Mouse (Mus musculus): ENCODE measurements around the gene Adssl1. TPM values are rescaled to one million over a fixed set of nuclear protein-coding genes. Genes with fewer than 3 reads are reported as not detected.
A peak's percentile ranks its signal among the peaks of the same experiment; 100 is the strongest.

Gene Adssl1
- polyA plus RNA-seq, 1 experiment from 2014 or later: 10.1 TPM

DNA sequence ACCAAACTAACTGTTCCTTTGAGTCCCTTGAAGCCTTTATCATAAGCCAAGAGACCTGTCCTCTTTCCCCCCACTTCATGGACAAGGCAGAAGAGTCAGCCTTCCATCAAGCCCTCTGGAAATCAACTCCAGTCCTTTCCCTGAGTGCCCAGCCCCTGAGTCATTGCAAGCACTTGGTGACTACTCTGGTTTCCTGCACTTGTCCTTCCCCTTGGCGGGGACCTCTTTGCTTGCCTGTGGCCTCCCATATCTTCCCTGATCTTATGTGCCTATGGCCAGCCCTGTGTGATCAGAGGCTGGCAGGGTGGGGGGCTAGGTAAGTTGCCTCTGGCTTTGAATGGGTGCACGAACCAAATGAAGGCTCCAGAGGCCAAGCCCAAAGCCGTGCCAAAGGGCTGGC, 2.1 kb downstream of the Adssl1 start:
- no peak for DNase-seq (ENCODE audit: low spot score)

DNA sequence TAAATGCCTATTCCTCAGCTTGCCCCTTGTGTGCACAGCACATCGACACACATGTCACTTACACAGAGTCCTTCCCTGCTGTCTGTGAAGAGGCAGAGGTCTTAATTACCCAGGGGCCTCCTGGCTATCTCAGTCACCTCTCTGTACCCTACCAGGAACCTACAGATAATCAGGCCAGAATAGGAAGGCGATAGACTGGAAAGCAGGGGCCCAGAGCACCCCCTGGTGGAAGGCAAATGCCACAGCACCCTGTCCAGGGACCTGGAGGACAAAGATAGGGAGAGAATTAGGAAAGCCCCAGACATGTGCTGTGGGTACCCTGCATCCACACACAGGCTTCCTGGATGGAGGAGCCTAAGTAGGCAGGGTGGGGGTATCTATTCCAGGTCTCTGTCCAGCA, 3.9 kb downstream of the Adssl1 start:
- peak; percentile 64 for DNase-seq (ENCODE audit: low spot score)

DNA sequence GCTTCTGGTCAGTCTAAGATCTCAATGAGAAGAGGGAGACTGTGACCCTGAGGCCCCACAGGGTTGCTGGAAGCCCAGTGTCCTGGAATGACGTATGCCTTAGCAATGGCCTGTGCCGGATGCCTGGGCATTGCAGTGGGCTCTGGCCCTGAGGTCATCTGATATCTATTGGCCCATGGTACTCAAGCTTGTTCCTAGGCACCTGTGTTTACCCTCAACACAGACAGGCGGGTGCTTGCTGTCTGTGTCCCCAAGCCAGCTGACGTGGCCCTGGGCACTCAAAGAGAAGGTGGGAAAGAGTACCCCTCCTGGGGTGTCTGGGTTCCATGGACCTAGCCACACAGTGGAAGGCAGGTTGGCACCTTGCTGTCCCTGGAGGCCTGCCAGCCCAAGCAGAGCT, 5.9 kb downstream of the Adssl1 start:
- no peak for DNase-seq (ENCODE audit: low spot score)

DNA sequence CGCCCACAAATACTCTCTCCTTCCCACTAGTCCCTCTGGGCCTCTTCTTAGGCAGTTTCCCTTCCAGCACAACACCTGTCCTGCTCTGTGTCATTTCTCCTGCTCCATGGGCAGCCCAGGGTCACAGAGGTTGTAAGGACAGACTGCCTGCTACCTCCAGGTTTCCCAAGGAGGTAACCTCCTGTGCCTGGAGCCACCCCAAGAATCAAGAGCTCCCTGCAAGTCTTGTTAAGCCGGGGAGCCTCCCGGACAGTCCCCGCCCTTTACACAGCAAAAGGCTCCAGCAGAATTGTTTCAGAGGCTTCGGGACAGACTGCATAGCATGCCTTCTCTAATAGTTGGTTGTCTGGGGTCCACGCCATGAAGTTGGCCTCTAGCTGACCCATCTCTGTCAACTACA, 6.6 kb downstream of the Adssl1 start:
- DNase-seq (ENCODE audit: low spot score): no peak

DNA sequence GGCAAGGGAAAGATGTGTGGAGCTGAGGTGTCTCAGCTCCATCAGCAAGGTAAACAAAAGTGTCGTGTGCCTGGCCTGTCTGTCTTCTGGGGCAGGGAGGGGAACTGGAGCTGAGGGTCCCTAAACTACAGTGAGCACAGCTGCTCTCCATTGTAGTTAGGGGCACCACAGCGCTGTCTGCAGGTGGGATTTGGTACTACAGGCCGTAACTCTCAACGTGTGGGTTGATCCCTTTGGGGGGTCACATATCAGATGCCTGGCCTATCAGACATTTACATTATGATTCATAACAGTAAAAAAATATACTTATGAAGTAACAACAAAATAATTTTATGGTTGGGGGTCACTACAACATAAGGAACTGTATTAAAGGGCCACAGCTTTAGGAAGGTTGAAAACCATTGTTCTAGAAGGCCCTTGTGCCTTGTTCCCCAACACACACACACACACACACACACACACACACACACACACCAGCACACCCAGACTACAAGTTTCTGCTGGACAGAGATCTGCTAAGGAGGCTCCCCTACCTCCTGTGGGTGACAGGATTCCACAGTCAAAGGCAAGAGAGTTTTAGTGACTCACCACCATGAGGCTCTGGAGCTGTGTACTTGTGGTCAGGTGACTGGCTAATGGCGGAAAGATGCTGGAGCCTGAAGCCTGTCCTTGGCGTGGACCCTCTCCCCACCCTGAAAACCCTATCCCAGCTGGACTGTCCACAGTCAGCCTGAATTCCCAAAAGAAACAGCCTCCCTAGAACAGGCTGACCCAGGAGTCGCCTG, 7.4 kb downstream of the Adssl1 start:
- peak; percentile 72 for DNase-seq (ENCODE audit: low spot score)

DNA sequence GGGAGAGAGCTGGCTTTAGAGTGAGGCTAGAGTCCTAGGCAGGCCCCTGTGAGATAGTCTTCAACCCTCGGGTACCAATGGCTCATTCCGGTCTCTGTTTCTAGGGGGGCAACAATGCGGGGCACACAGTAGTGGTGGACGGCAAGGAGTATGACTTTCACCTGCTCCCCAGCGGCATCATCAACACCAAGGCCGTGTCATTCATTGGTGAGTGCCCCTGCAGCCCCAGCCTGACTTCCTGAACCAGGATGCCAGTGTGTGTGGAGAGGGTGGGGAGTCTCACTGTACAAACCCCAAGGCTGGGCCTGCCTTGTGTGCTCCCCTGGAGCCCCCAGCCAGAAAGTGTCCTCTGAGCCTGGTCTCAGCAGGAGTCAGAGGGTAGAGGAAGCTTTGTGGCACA, 8.4 kb downstream of the Adssl1 start:
- DNase-seq (ENCODE audit: low spot score): no peak

DNA sequence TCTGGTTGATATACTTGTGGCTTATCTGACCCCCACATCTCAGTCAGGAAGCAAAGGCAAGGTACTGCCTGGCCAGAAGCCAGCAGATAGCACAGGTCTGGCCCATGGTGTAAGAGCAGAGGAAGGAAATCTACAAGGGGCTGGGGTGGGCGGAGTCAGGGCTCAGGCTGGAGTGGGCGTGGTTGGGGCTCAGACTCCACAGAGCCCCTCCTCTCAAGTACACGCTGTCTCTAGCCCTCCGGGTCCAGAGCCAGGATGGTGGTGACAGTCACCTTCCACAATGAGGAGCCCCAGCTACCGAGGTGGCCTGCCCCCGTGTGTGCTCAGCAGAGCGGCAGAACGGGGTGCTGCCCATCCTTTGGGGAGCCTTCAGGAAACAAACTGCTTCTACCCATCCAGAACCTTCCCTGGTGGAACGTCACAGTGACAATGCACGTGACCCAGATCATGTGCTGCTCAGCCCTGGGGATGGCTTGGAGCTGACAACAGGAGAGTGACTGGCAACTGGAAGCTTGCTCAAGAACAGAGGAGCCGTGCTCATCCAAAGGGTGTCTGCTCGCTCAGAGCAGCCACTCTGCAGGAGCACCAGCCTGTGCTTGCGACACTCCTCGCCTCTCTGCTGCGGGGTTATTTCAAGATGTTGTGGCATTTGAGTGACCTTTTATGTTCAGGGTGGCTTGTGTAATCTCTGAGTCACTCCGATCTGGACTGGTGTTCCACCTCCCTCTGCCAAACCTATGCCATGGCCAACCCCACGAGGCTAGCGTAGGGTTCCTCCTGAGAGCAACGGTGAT, 9.3 kb downstream of the Adssl1 start:
- peak; percentile 78 for DNase-seq (ENCODE audit: low spot score)

DNA sequence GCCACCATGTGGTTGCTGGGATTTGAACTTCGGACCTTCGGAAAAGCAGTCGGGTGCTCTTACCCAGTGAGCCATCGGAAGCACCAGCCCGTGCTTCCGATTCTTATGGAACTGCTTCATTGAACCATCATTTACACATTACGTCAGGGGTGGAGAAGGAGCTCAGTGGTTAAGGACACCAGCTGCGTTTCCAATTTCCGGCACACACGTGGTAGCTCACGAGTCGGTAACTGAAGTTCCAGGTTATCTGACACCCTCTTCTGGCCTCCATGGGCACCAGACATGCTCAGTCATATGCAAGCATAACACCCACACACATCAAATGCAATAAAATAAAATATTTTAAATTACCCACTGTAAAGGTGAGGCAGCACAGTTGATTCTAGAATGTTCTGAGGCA, 10.2 kb downstream of the Adssl1 start:
- no peak for DNase-seq (ENCODE audit: low spot score)

DNA sequence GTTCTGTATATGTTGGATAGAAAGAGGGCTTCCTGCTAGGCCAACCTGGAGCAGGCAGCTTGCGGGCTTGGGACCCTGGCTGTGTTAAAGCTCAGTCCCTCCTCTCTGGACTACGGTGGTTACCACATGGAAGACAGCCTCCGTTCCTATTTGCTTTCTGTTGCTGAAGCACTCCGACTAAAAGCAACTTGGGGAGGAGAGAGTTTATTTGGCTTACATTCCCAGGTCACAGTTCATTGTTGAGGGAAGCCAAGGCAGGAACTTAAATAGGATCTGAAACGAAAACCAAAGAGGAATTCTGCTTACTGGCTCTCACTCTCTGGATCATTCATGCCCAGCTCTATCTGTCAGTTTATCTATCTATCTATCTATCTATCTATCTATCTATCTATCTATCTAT, 11.0 kb downstream of the Adssl1 start:
- DNase-seq (ENCODE audit: low spot score): no peak

DNA sequence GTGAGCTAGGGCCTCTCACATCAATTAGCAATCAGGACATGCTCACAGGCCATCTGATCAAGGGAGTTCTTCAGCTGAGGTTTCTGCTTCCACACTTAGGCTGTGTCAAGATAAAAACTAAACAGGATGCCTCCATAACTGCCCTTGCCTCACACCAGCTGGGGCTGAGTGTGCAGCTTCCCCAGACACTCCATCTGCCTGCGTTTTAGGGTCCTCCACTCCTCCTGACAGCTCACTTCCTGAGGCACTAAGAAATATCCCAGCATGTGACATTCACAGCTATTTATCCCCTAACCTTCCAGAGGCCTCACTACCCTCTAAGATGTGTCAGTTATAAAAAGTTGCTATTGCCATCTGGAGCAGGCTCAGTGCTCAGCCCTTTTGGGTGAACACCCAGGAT, 11.6 kb downstream of the Adssl1 start:
- no peak for DNase-seq (ENCODE audit: low spot score)

DNA sequence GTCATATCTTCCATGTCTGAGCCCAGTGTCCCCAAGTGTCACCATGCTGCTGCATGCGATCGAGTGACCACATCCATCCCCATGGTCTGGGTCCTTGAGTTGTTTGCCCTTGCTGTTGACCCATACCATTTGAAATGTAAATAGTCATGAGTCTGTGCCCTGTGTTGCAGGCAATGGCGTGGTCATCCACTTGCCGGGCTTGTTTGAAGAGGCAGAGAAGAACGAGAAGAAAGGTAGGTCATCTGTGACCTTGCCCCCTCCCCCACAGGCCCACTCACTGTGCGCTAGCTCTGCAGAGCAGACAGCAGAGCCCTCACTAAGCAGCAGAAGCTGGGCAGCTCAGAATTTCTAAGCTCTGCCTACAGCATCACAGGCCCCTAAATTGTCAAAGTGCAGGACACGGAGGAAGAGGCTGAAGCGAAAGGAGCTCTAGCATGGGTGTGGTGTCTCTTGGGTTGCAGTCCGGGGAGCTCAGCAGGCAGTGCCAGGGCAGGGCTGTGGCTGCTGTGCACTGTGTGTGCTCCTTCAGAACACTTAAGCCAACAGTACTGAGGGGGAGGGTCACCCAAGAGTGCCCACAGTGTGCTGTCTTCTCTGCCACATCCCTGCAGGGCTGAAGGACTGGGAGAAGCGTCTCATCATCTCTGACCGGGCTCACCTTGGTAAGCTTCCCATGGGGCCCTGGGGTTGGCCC, 12.4 kb downstream of the Adssl1 start:
- no peak for DNase-seq (ENCODE audit: low spot score)

DNA sequence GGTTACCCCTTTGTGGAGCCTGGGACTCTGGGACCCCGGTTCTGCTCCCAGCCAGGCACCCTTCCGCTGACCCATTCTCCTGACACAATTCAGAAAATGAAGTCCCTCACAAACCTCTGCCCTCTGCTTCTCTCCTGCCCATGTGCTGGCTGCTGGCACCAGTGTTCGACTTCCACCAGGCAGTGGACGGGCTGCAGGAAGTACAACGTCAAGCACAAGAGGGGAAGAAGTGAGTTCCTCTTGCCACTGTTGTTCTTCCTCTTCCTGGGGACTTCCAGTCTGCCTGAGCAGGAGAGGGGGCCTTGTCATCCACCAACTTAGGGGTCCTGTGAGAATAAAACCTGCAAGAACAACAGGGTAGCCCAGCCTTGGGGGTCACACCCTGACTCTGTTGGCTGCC, 13.1 kb downstream of the Adssl1 start:
- no peak for DNase-seq (ENCODE audit: low spot score)

DNA sequence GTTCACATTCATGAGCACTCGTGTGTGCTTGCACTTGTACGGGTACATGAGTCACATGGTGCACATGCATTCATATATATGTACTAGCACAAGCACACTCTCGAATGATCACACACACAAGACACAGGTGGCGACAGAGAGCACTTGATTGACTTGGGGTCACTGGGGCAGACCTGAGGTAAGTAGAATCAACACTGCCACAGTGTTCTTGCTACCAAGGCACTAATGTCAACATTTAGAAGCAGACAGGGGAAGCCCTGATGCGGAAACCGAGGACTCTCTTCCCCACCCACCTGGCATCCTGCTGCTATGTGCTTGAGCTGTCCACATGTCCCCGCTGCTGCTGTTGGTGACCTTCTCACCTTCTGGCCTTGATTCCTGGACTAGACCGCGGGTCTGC, 13.8 kb downstream of the Adssl1 start:
- peak; percentile 39 for DNase-seq (ENCODE audit: low spot score)

DNA sequence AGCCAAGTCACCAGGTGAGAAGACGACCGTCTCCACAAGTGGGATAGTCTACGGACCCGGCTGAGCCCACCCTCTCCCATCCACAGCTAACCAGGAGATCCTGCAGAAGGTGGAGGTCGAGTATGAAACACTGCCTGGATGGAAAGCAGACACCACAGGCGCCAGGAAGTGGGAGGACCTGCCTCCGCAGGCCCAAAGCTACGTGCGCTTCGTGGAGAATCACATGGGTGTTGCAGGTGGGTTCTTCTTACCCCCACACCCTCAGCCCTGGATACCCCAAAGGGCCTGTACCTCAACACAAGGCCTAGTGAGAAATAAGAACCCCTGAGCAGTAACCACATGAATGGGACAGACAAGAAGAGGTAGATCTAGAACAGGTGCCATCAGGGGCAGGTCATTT, 19.7 kb downstream of the Adssl1 start:
- peak; percentile 55 for DNase-seq (ENCODE audit: low spot score)

DNA sequence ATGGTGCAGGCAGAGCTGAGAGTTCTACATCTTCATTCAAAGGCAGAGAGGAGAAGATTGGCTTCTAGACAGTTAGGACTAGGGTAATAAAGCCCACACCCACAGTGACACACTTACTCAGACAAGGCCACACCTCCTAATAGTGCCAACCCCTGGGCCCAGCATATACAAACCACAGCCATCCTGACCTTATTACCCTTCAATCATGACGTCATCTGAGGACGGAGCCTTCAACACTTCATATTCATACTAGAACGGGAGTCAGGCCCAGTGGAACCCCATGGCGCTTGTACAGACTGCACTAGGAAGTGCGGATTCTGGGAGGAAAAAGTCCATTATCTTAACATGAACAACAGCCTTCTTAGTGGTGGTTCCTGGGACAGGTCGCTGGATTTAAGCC, 23.3 kb downstream of the Adssl1 start:
- no peak for DNase-seq (ENCODE audit: low spot score)

DNA sequence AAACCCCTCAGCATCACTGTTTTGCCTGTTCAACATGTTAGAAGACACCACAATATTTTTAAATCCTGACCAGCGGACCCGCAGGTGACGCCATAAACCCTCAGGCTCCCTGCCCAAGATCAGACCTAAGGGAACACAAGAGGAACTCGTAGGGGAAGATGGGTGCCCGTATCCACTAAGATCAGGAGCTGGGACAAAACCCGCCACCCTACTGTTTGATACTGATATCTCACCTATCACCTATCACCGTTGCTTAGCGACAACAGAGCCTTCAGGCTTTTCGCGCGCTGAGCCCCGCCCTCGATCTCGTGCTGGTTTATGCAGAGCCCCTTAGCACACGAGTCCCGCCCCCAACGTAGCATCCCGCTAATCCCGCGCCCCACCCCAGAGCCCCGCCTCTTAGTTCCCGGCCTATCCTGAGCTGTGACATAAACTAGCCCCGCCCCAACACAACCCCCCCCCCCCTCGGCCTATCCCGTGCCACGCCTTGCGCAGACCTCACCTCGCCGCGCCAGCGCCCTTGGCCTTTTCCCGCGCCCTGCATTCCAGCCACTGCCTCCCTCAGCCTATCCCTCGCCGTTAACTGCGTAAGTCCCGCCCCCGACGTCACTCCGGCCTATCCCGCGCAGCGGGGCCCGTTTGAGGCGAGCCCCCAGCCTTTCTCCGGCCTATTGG, 24.5 kb downstream of the Adssl1 start, which contains the start of gene Siva1:
Gene Siva1, plus strand, starts transcription at position 500 of the 675 bp plus-strand sequence.
- DNase-seq (ENCODE audit: low spot score): peak; percentile 96

DNA sequence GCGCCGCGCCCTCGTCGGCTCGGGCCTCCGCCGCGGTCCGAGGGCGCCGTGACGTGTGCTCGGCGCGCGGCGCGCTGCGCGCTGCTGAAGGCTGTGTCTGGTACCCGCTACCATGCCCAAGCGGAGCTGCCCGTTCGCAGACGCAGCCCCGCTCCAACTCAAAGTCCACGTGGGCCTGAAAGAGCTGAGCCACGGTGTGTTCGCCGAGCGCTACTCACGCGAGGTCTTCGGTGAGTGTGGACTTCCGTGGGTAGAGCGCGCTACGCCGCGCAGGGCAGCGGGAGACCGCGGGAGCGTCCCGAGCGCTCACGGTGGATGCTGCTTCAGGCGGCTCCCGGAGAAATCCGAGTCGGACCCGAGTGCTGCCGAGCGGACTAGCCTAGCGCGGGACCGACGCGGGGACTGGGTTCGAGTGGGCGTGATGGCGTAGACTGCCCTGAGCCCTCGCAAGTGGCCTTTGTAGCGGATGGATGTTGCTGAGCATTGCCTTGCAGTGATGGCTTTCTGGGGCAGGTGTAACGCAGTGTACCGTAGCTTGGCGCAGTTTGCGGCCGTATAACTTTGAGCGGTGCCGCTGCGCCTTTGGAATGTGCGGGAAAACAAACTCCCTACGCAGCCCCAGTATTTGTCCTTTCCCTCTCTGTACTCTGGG, 25.1 kb downstream of the Adssl1 start:
- no peak for DNase-seq (ENCODE audit: low spot score)

DNA sequence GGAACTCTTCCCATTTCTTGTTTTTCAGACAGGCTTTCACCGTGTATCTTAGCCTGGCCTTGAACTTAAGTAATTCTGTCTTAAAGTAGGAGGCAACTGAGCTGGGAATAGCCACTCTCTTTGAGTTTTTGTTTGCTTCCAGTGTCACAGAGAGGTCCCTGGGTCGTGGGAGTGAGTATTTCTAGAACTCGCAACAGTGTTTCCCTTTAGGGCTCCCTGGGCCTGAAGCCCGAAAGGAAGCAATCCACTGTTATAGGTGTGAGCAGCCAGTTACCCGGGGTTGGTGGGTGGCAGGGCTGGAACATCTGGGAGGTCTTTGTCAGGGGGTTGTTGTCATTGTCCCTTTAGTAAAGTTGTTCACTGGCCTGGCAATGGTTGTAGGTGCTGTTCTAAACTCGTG, 26.3 kb downstream of the Adssl1 start:
- no peak for DNase-seq (ENCODE audit: low spot score)

DNA sequence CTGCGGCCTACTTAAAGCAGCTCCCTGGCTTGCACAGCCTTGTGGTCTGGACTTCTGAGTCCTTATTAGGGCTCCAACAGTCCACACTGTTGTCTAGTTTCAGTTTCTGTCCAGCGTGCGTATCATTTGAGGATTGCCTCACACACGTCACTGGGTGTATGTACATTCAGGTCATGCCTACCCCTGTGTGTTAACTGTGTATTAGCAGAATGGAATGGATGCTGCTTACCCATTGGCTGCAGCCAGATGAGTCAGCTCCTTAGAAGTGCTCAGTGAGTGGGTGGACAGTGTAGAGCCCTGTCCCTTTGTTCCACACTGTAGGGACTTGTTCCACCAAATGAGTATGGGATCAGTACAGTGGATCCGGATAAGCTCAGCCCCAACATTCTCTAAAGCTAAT, 28.2 kb downstream of the Adssl1 start:
- no peak for DNase-seq (ENCODE audit: low spot score)

DNA sequence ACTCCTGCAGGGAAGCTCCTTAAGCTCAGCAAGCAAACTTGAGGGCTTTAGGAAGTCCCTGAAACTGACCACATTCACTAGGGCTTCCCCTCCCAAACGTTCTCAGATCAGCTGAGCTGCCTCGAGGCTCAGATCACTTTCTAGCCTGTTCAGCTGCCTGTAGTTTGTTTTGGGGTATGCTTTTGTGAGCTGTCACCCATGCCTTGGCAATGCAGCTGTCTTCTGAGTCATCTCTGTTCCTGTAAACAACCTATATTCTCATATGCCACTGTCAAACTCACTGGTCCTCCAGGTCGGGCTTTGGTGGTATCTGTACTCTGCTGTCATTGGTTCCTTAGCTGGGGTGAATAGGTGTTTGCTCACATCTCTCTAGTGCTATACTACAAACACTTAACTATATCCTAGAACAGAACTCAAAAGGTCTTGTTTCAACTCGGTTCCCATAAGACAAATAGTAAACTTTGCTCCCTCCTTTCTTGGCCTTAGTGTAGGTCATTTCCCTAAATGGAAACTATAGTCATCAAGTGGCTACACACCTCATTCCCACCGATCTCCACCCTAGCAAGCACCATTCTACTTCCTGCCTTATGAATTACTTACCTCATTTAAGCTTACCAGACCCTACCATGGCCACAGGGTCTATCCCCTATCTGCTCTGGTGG, 32.1 kb downstream of the Adssl1 start:
- no peak for DNase-seq (ENCODE audit: low spot score)
